Mouse (Mus musculus) forebrain, embryonic 15.5 days (tissue): ENCODE measurements around the gene Atp8b3. TPM values are rescaled to one million over a fixed set of nuclear protein-coding genes. Genes with fewer than 3 reads are reported as not detected.
A peak's percentile ranks its signal among the peaks of the same experiment; 100 is the strongest.

ENCODE experiments used
- ATAC-seq: fragments of 200-750 bp; cut with Nextera tagmentation; replicated peaks from 2 replicates; pipeline ENCODE4 v1.8.0; 2017; ENCODE audit warnings: mild to moderate bottlenecking, moderate TSS enrichment, moderate library complexity
- H3K27ac ChIP-seq: fragments of 300-500 bp; sonication (generic); replicated peaks from 2 replicates; pipeline ENCODE4 v1.5.1; 2015; ENCODE audit warnings: mild to moderate bottlenecking, inconsistent platforms
- H3K27me3 ChIP-seq: fragments of 300-500 bp; sonication (generic); 2 replicates; pipeline ENCODE4 v1.6.1; 2015; ENCODE audit warnings: inconsistent platforms
- H3K36me3 ChIP-seq: fragments of 300-500 bp; sonication (generic); 2 replicates; pipeline ENCODE4 v1.6.1; 2015; ENCODE audit warnings: mild to moderate bottlenecking, inconsistent platforms
- H3K4me1 ChIP-seq: fragments of 300-500 bp; sonication (generic); 2 replicates; pipeline ENCODE4 v1.6.1; 2015; ENCODE audit warnings: inconsistent platforms
- H3K4me2 ChIP-seq: fragments of 300-500 bp; sonication (generic); replicated peaks from 2 replicates; pipeline ENCODE4 v1.6.1; 2015; ENCODE audit warnings: mild to moderate bottlenecking, inconsistent platforms
- H3K4me3 ChIP-seq: fragments of 300-500 bp; sonication (generic); 2 replicates; pipeline ENCODE4 v1.5.1; 2015; ENCODE audit warnings: mild to moderate bottlenecking, inconsistent platforms
- H3K9ac ChIP-seq: fragments of 300-500 bp; sonication (generic); replicated peaks from 2 replicates; pipeline ENCODE4 v1.6.1; 2015; ENCODE audit warnings: mild to moderate bottlenecking, inconsistent platforms
- H3K9me3 ChIP-seq: fragments of 300-500 bp; sonication (generic); 2 replicates; pipeline ENCODE4 v1.6.1; 2016; ENCODE audit warnings: inconsistent platforms
- WGBS: fragments of 180-500 bp; shearing (Covaris S2); methylation state at CpG from one replicate; pipeline ENCODE4 v1.1.7; 2015; ENCODE audit warnings: mixed read lengths; 5-methylcytosine and 5-hydroxymethylcytosine counted together
- polyA plus RNA-seq: library from polyadenylated mRNA; unstranded; fragments of >200 nt; fragmentation: Nextera tagmentation; extraction: Ambion mirVana; gene quantifications from 2 replicates; pipeline ENCODE4 v1.2.1, GENCODE M21; 2015

The Atp8b3 gene
- polyA plus RNA-seq, 1 experiment from 2014 or later, result 0.23 TPM

DNA sequence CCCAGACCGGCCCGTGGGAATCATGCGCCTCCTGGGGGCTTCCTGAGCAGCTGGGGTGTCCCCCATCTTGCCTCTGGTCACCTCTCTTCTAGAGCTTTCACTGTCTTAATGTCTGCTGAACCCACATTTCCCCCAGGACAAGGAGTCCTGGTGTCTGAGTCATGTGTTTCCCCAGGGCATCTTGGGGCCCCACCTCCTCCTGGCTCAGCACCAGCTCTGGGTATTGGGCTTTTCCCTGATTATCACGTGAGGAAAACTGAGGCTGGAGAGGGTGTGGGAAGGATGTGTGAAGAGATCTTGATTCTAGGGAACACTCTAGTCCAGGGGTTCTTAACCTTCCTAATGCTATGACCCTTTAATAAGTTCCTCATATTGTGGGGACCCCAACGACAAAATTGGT lies 744 bp downstream of the Atp8b3 start:
- Histone ChIP-seq H3K4me3 (no peak overlapping the region), H3K4me2 (no peak overlapping the region), H3K27ac (no peak overlapping the region), H3K4me1 (peaks cover 3% of the 10 kb centered on the region; the same call in 1 of the 2 replicates), H3K9ac (no peak overlapping the region), H3K36me3 (peaks cover 18% of the 10 kb centered on the region), H3K27me3 (peaks cover 21% of the 10 kb centered on the region; the same call in 1 of the 2 replicates), H3K9me3 (no peaks in the 10 kb centered on the region)
- WGBS, result 62% methylated on average over 5 of the region's 5 CpGs
- no peak for ATAC-seq

DNA sequence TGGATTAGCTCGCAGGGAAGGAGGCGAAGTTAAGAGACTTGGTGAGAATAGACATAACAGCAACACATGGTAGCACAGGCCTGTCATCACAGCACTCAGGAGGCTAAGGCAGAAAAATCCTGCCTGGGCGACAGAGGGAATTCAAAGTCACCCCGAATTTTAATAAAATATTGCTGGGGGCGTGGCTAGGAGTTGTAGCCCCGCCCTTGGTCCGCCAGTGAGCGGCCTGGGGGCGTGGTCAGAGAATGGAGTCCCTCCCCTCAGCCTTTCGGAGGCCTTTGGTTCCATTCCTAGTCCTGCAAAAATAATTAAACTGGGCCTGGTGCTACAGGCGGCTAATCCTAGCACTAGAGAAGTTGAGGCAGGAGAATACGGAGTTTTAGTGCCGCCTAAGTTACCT lies 3.2 kb downstream of the Atp8b3 start:
- Histone ChIP-seq H3K4me3 (no peak overlapping the region), H3K9me3 (no peaks in the 10 kb centered on the region), H3K36me3 (no peaks in the 10 kb centered on the region), H3K4me2 (no peak overlapping the region), H3K27ac (no peak overlapping the region), H3K9ac (no peak overlapping the region), H3K4me1 (peaks cover 3% of the 10 kb centered on the region; the same call in 1 of the 2 replicates), H3K27me3 (peaks cover 21% of the 10 kb centered on the region; the same call in 1 of the 2 replicates)
- 12% methylated on average over 13 of the region's 13 CpGs for WGBS
- no peak for ATAC-seq

DNA sequence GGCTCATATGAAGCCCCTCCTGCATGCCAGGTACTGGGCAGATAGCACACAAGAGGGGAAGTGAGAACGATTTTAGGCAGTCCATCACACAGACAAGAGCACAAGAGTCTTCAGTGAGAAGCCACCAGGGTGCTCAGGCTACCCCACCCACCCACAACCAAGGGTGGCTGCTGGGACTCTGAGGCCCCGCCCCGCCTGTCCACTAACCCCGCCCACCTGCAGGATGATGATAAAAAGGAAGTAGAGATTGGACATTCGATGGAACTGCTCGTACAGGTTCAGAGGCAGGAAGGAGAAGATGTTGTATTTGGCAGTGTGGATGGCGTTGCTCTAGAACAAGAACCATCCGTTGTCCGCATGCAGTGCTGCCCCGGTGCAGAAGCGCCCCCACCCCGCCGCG lies 3.9 kb downstream of the Atp8b3 start:
- WGBS, result 7% methylated on average over 14 of the region's 14 CpGs
- peaks cover 21% of the 10 kb centered on the region; the same call in 1 of the 2 replicates for H3K27me3 ChIP-seq

DNA sequence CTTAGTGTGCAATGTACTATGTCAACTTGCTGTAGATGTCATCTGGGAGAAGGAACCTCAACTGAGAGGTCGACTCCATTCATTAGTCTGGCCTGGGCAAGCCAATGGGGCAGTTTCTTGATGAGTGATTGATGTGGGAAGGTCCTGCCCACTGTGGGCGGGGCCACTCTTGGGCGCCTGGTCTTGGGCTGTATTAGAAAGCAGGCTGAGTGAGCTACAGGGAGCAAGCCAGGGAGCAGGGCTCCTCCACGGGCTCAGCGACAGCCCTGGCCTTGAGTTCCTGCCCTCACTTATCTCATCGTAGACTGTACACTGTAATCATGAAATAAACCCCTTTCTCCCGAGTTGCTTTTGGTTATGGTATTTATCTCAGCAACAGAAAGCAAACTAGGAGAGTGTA lies 5.2 kb downstream of the Atp8b3 start:
- H3K27me3 ChIP-seq, result peaks cover 21% of the 10 kb centered on the region; the same call in 1 of the 2 replicates
- 0 out of 2 replicates have a peak, but pooled peaks have one; percentile 48 for ATAC-seq
- no peaks in the 10 kb centered on the region for H3K36me3 ChIP-seq
- H3K4me1 ChIP-seq, result peaks cover 3% of the 10 kb centered on the region; the same call in 1 of the 2 replicates
- H3K4me2 ChIP-seq, result no peak overlapping the region
- 16% methylated on average over 7 of the region's 7 CpGs for WGBS
- H3K9ac ChIP-seq, result no peak overlapping the region
- no peaks in the 10 kb centered on the region for H3K9me3 ChIP-seq
- H3K27ac ChIP-seq, result no peak overlapping the region
- H3K4me3 ChIP-seq, result no peak overlapping the region

More for the DNA sequence above, 3.9 kb downstream of the Atp8b3 start:
- no peak for ATAC-seq
- H3K9me3 ChIP-seq, result no peaks in the 10 kb centered on the region
- no peak overlapping the region for H3K27ac ChIP-seq
- H3K4me1 ChIP-seq, result peaks cover 3% of the 10 kb centered on the region; the same call in 1 of the 2 replicates
- H3K36me3 ChIP-seq, result no peaks in the 10 kb centered on the region
- no peak overlapping the region for H3K9ac ChIP-seq
- peak overlapping the region; percentile 15; the same call in 1 of the 2 replicates for H3K4me2 ChIP-seq
- no peak overlapping the region for H3K4me3 ChIP-seq

DNA sequence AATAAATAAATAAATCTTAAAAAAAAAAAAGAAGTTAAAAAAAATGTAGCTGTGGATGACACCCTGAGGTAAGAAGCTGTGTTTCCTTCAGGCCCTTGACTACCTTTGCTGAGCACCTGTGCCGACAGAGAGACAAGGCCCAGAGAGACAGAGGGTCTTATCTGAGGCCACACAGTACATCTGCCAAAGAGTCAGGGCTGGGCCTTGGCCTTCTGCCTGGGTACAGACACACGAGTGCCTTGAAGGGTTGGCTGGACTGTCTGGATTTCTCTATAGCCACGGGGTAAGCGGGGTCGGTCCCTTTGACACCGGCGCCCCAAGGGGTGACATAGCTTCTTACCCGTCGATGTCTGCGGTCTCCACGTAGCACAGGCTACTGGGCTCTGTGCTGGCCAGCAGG lies 6.1 kb downstream of the Atp8b3 start:
- H3K36me3 ChIP-seq, result no peaks in the 10 kb centered on the region
- H3K4me3 ChIP-seq, result no peak overlapping the region
- WGBS, result 85% methylated on average over 11 of the region's 11 CpGs
- H3K9ac ChIP-seq, result no peak overlapping the region
- H3K27me3 ChIP-seq, result peaks cover 16% of the 10 kb centered on the region; the same call in 1 of the 2 replicates
- peaks cover 3% of the 10 kb centered on the region; the same call in 1 of the 2 replicates for H3K4me1 ChIP-seq
- ATAC-seq, result no peak
- H3K4me2 ChIP-seq, result no peak overlapping the region
- no peaks in the 10 kb centered on the region for H3K9me3 ChIP-seq
- no peak overlapping the region for H3K27ac ChIP-seq

DNA sequence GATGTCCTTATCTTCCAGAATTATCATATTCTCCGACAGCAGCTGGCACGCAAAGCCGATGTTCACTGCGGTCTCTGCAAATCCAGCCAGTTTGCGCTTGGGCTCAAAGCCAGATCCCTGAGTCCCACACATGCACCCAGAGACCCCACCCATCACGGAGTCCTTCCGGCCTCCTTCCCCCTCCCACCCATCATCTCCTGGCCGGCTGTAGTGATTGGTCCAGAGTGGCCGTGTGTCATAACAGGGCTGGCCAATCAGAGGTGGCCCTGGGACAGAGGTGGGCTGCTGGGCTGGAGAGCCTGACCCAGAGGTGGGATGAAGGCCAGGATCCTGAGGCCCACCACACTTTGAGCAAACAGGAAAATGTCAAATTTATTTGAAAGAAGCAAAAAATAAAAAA lies 12.8 kb downstream of the Atp8b3 start:
- no peak for ATAC-seq
- H3K4me2 ChIP-seq, result no peak overlapping the region; the same call in 1 of the 2 replicates
- H3K9ac ChIP-seq, result no peak overlapping the region
- no peaks in the 10 kb centered on the region for H3K4me1 ChIP-seq
- H3K36me3 ChIP-seq, result no peaks in the 10 kb centered on the region
- H3K27me3 ChIP-seq, result no peaks in the 10 kb centered on the region
- no peak overlapping the region for H3K27ac ChIP-seq
- no peak overlapping the region for H3K4me3 ChIP-seq
- no peaks in the 10 kb centered on the region for H3K9me3 ChIP-seq
- WGBS, result 28% methylated on average over 9 of the region's 9 CpGs

DNA sequence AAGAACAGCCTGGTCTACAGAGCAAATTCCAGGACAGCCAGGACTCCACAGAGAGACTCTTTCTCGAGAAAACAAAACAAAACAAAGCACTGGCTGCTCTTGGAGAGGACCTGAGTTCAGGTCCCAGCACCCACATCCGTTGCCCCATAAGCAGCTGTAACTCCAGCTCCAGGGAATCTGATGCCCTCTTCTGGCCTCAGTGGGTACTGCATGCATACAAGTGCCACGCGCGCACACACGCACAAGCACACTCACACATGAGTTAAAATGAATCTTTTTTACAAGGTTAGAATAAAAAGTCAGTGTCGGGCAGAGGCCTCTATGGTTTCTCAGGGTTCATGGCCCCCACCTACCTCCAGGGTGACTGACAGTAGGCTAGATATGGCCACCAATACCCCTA lies 15.6 kb downstream of the Atp8b3 start:
- no peaks in the 10 kb centered on the region for H3K9me3 ChIP-seq
- no peak overlapping the region for H3K4me3 ChIP-seq
- no peaks in the 10 kb centered on the region for H3K27me3 ChIP-seq
- WGBS, result 97% methylated on average over 7 of the region's 7 CpGs
- H3K36me3 ChIP-seq, result no peaks in the 10 kb centered on the region
- no peak overlapping the region for H3K27ac ChIP-seq
- no peak overlapping the region for H3K9ac ChIP-seq
- H3K4me1 ChIP-seq, result no peaks in the 10 kb centered on the region
- ATAC-seq, result no peak
- no peak overlapping the region for H3K4me2 ChIP-seq

DNA sequence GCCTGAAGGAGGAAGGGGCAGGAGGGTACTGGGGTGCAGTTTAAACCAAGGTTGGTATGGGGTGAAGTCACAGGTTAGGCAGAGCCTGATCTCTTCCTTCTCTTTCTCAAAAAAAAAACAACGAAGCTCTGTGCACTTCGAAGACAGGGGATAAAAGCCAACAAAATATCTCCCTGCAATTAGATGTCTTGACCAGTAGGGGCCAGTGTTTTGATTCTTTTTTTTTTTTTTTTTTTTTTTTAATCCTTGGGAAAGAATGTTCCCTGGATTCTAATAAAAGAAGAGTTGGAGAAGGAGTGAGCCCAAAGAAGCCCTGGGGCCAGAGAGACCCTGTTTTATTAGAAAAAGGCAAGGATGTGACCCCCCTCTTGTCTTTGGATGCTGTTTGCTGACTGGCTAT lies 19.6 kb downstream of the Atp8b3 start:
- H3K9me3 ChIP-seq, result no peaks in the 10 kb centered on the region
- no peak overlapping the region for H3K4me3 ChIP-seq
- H3K4me2 ChIP-seq, result no peak overlapping the region
- 0 out of 2 replicates have a peak, but pooled peaks cover 2% of the 10 kb centered on the region for H3K4me1 ChIP-seq
- H3K9ac ChIP-seq, result no peak overlapping the region
- no peaks in the 10 kb centered on the region for H3K36me3 ChIP-seq
- H3K27ac ChIP-seq, result no peak overlapping the region
- 83% methylated on average over 2 of the region's 2 CpGs for WGBS
- no peak for ATAC-seq
- H3K27me3 ChIP-seq, result peaks cover 8% of the 10 kb centered on the region; the same call in 1 of the 2 replicates

DNA sequence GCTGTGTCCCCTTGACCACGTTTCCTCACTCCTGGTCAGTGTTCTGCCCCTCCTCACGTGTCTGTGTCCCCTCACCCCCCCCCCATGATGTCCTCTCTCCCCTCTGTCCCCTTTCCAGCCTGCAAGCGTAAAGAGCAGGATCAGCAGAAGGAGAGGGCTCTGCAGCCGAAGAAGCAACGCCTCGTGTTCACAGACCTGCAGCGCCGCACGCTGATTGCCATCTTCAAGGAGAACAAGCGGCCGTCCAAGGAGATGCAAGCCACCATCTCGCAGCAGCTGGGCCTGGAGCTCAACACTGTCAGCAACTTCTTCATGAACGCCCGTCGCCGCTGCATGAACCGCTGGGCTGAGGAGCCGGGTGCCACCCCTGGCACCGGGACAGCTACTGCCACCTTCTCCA lies 25.2 kb downstream of the Atp8b3 start:
- WGBS, result 10% methylated on average over 19 of the region's 19 CpGs
- no peaks in the 10 kb centered on the region for H3K9me3 ChIP-seq
- H3K4me1 ChIP-seq, result peaks cover 12% of the 10 kb centered on the region; the same call in 1 of the 2 replicates
- H3K36me3 ChIP-seq, result no peaks in the 10 kb centered on the region
- H3K27ac ChIP-seq, result no peak overlapping the region
- peaks cover 26% of the 10 kb centered on the region; the same call in 1 of the 2 replicates for H3K27me3 ChIP-seq
- no peak overlapping the region for H3K9ac ChIP-seq
- no peak for ATAC-seq
- 0 out of 2 replicates have a peak overlapping the region, but pooled peaks have one; percentile 6 for H3K4me3 ChIP-seq
- H3K4me2 ChIP-seq, result peak overlapping the region; percentile 29

DNA sequence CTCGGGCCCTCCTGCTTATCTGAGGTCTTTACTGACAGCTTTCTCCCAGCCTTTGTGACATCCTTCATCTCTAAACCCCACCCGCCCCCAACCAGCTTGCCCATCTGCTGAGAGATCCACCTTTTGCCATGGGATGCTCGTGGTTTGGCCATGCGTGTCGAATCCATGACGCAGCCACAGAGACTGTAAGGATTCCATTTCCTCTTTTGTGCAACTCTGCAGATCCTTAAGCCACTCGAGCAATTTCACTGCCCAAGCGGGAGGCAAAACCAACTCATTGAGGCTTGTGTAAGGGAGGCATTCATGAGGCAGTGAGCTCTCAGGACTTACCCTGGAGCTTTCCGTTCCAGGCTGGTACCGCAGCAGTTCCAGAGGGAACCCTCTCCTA lies 28.7 kb downstream of the Atp8b3 start:
- WGBS, result 56% methylated on average over 10 of the region's 10 CpGs
- no peaks in the 10 kb centered on the region for H3K9me3 ChIP-seq
- no peak overlapping the region for H3K27ac ChIP-seq
- peaks cover 12% of the 10 kb centered on the region; the same call in 1 of the 2 replicates for H3K4me1 ChIP-seq
- no peak overlapping the region for H3K4me2 ChIP-seq
- no peaks in the 10 kb centered on the region for H3K36me3 ChIP-seq
- no peak overlapping the region for H3K4me3 ChIP-seq
- peaks cover 41% of the 10 kb centered on the region for H3K27me3 ChIP-seq
- no peak overlapping the region for H3K9ac ChIP-seq
- no peak for ATAC-seq

DNA sequence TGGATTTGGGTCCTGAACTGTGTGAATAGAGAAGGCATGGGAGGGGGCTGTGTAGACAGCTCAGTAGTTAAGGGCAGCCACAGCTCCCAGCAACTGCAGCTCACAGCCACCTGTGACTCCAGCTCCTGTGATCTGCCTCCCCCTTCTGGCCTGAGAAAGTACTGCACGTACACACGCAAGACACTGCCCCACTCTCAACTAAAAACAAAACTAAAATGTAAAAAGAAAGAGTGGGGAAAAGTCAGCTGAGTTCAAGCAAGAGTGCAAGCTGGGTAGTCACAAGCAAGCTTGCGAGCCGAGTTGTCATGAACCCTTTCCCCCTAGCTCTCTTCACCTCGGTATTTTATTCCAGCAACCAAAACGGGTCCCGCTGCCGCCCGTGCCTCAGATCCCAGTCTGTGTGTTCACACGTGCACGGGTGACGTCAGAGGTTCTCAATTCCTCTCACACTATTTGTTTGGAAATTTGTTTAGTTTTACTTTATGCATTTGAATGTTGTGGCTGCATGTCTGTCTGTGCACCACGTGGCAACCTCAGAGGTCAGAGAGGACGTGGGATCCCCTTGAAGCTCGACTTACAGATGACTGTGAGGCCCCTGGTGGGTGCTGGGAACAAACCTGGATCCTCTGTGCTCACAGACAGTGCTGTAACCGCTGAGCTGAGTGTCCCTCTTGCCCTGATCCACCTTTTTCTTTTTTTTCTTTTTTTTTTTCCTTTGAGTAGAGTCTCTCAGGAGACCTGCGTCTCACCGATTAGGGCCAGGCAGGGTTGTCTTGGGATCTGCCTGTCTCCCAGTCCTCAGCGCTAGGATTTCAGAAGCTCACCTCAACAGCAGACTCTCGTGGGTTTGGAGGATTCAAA lies 29.3 kb downstream of the Atp8b3 start:
- H3K9me3 ChIP-seq, result no peaks in the 10 kb centered on the region
- H3K4me2 ChIP-seq, result peak overlapping the region; percentile 38
- H3K36me3 ChIP-seq, result no peaks in the 10 kb centered on the region
- no peak overlapping the region for H3K9ac ChIP-seq
- peaks cover 15% of the 10 kb centered on the region; the same call in 1 of the 2 replicates for H3K4me1 ChIP-seq
- no peak overlapping the region for H3K27ac ChIP-seq
- peak; percentile 68 for ATAC-seq
- H3K27me3 ChIP-seq, result peaks cover 42% of the 10 kb centered on the region
- 11% methylated on average over 20 of the region's 20 CpGs for WGBS
- peak overlapping the region; percentile 24 for H3K4me3 ChIP-seq

DNA sequence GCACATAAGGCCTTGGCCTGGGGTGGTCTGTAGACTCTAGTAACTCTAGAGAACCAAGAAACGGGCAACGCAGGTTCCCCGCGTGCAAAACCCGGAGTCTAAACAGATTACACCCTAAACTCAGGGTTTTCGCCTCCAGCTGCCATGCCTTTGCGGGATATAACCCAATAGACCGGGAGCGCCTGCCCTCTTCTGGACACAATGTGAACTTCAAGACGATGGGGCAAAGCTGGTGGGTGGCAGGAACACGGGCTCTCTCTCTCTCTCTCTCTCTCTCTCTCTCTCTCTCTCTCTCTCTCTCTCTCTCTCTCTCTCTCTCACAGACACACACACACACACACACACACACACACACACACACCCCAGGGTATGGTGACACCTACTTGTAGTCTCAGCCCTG lies 32.7 kb downstream of the Atp8b3 start:
- Histone ChIP-seq H3K27ac (no peak overlapping the region), H3K36me3 (no peaks in the 10 kb centered on the region), H3K4me1 (peaks cover 7% of the 10 kb centered on the region; the same call in 1 of the 2 replicates), H3K9ac (no peak overlapping the region), H3K4me3 (no peak overlapping the region), H3K27me3 (peaks cover 53% of the 10 kb centered on the region), H3K4me2 (no peak overlapping the region), H3K9me3 (no peaks in the 10 kb centered on the region)
- 0% methylated on average over 11 of the region's 11 CpGs for WGBS
- no peak for ATAC-seq
